Mouse (Mus musculus) embryo, embryonic 10 days (tissue): ENCODE data around the gene Evpl.

Experiments
- DNase-seq: peaks from one replicate; pipeline ENCODE4 v3.0.0-alpha.2; 2015; ENCODE audit warnings: low spot score

The Evpl gene

DNA sequence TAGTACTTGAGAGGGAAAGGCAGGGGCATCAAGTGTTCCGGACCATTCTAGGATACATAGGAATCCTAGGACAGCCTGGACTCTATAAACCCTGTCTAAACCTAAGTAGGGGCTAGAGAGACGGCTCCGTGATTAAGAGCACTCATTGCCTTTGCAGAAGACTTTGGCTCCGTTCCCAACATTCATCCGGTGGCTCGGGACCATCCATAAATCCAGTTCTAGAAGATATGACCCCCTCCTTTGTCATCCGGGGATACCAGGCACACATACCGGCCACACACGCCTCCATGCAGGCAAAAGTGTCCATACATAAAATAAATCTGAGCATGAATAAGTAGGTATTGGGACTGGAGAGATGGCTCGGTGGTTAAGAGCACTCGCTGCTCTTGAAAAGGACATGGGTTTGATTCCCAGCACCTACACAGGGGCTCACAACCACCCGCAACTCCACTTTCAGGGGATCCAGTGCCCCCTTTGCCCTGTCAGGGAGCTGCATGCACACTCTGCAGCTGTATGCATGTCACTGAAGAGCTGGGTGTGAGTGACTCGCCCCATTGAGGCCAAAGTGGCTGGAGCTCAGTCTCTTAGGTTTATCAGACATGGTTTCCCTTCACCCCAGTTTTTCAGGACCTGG is 23.9 kb downstream of the Evpl start:
- no peak for DNase-seq

- DNase-seq = no peak
Measured at GRCm38 (mm10) chr11:116212847-116213246, 25.0 kb downstream of the Evpl start.

DNA sequence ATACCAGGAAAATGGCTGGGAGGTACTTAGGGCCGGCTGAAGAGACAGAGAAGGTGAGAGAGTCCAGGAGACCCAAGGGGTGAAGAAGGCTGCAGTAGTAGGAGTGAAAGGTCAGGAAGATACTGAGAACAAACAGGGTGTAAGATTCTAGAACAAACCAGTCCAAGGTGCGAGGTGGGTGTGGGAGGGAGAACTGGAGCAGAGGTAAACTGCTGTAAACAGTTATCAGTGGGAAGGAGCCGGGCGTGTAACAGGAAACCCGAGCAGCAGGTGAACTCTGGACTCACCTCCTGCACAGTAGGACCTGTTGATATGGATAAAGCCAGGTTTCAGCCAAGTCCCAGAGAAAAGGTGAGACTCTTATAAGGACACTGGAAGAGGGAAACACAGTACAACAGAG is 27.2 kb downstream of the Evpl start:
- no peak for DNase-seq

DNA sequence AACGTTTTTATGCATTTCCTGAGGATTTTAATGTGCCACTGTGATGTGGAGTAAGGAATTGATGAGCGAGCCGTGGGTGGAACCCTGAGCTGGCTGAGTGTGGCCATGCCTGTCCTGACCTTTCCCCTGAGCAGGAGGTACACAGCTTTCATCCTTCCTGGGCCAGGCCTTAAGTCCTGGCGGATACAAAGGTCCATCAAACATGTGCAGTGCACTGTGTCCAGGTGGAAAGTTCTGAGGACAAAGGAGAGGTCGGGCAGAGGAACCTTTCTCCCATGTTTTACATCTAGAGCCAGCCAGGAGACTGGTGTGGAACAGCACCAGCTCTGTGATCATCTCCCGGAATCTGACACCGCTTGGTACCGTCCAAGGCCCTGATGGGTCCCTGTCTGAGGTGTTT is 28.6 kb downstream of the Evpl start:
- no peak for DNase-seq

GRCm38 (mm10) chr11:116208660-116209059 is 29.2 kb downstream of the Evpl start:
- DNase-seq = no peak

DNA sequence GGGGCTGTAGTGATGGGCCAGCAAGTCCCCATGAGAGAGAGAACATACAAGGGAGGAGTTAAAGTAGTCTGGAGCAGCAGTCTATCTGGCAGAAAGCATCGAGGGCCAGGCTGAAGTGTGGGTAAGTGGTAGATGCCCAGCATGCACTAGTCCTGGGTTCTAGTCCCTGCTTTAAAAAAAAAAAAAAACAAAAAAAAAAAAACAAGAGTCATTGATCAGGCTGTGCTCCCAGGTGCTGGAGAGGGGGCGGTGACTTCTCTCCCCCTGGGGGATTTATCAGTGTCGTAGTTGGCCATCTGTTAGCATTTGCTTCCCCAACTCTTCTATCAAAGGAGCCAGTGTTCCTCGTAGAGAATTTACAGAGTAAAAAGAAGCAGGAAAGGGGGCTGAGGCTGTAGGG is 31.2 kb downstream of the Evpl start:
- DNase-seq = no peak

DNA sequence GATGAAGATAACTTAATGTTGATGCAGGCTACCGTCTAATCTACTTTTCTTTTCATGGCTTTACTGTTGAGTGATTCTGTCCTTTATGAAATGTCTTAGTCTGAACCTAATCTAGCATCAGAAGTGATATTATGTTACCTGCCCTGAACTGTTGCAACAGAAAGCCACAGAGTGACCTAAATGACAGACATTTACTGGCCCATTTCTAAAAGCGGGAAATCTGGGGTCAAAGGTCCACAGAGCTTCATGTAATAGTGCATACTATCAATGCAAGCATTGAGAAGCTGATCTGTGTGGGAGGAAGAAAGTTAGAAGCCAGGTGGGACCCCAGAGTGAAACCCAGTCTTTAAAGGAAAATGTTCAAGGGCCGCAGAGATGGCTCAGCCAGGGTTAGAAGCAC is 34.7 kb downstream of the Evpl start:
- no peak for DNase-seq

DNA sequence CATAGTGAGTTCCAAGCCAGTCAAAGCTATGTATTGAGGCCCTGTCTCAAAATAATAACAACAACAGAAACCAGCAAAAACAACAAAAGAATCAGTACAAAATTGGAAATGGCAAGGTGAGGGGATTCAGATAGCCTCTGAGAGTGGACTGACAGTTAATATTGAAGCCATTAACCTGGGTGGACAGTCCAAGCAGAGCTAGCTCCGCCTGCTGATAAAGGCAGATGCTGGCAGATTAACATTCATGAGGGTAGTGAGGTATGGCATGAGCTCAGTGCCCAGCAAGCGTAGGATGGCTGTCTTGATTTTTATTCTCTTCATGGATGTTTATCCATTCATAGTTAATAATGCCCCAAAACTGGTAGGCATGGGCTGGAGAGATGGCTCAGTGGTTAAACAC is 36.7 kb downstream of the Evpl start:
- no peak for DNase-seq

DNA sequence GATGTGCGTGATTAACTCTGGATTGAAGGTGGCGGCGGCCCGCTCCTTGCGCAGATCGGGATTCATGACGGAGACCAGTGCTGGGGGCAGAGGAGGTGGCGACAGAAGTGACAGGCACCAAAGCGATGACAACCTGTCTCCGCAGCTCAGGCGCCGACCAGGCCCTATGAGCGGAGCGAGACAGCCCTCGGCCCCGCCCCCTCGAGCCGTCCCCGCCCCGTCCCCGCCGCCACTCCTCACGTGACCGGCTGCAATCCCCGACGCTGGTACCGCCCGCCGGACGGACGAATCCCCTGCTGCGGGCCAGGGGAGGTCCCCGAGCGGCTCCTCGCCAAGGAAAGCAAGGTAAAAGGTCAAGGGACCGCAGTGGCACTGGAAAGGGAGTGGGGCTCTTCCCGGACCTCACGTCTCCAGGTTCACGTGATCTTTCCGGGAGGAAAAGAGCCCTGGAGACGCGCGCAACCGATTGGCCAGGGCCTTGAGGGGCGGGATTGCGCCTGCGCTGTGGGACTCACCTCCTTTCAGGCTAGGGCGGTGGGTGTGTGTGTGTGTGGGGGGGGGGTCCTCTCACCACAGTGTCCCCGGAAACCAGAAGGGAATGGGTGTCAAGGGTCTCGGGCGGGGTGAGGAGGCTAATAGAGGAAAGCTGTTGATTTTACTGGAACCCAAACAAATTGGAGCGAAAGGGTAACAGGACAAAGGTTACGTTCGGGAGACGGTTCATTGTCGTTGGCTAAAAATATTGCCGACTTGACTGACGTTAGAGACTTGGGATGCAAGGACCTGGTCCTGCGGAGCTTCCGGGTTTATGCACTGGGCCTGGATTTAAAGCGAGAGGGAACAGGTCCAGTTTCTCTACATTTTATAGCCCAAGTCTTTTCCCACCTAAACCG is 39.0 kb downstream of the Evpl start, which contains the start of the genes Ten1 and Acox1:
Gene Ten1, plus strand, starts transcription at position 217 of the 893 bp plus-strand sequence.
Gene Acox1, minus strand, starts transcription at position 407 of the 893 bp plus-strand sequence.
- DNase-seq = peak; percentile 97

DNA sequence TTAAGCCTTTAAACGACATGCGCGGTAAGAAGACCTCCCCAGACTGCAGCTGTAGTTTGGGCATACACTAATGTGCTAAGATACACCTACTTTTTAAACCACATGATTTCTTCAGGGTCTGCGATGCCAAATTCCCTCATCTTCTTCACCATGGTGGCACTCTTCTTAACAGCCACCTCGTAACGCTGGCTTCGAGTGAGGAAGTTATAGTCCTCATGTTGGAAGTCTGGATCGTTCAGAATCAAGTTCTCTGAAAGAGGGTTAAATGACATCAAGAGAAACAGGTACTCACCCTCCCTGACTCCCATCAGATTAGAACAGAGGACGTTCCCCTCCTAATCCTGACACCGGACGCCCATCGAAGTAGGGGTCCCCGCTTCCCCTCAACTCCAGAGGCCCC is 39.7 kb downstream of the Evpl start:
- no peak for DNase-seq

DNA sequence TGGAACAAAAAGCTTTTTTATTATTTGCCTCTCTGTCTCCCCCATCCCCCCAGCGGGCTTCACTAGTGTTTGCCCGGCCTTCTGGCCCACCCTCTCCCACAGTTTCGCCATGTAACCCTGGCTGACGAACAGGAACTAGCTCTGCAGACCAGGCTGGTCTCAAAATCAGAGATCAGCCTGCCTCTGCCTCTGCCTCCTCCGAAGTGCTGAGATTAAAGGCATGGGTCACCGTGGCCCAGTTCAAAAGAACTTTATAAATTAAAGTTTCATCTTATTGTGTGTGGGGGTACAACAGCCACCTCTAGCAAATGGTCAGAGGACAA is 40.3 kb downstream of the Evpl start:
- DNase-seq = no peak

- DNase-seq = no peak
Measured at GRCm38 (mm10) chr11:116196866-116197583, 40.9 kb downstream of the Evpl start.

GRCm38 (mm10) chr11:116196336-116196735 is 41.5 kb downstream of the Evpl start:
- no peak for DNase-seq

DNA sequence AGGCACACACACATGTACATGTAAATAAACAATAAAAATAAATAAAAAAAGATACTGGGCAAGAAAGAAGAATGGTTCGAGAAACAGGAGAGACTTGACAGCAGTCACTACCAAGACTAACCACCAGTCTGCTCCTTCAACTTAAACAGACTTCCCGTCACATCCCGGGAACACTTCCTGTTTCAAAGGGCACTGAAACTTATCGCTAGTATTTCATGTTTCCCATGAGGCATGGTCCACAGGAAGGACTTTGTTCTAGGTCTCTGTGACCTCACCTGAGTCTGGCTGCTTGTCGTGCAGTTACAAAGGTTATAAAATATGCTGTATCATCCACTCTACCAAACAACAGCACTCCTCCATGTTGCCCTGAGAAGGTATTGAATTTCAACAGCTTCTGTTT is 42.6 kb downstream of the Evpl start:
- no peak for DNase-seq

DNA sequence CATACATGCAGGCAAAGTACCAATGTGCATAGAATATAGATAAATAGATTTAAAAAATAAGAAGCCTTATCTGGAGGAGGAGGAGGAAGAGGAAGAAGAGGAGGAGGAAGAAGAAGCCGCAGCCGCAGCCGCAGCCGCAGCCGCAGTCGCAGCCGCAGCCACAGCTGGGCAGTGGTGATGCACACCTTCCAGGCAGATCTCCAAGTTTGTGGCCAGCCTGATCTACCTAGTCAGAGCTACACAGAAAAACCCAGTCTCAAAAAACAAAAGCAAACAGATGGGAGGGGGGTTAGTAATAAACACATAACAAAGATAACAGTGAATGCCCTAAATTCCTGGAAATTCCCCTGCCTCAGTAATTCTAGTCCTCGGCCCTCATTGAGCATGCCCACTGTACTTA is 43.3 kb downstream of the Evpl start:
- DNase-seq = no peak

DNA sequence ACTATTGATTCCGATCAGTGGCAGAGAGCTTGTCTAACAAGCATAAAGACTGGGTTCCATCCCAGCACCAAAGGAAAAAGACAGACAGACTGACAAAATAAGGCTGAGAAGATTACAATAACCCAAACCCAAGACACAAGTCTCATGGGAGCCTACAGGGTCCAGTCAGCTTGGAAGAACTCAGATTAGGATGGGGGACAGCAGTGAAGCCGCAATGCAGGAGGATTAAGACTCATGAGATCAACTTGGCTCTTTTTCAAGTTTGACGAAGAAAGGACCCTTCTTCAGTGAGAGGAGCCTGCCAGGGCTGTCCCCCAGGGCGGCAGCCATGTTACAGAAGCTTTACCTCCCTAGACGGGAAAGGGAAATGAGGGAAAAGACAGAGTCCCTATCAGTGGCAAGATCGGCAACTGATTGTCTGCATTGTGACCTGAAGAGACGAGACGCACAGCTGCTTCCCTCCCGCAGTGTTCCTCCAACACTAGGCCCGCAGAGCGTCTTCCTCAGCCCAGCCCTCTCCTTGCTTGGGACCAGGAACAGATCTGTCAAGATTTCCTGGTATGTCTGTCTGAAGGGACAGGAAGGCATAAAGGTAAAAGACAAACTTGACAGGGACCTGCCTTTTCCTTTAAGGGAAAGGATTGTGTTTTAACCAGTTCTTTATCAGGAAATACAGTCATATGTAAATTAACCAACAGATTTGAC is 50.5 kb downstream of the Evpl start:
- DNase-seq = peak; percentile 16

DNA sequence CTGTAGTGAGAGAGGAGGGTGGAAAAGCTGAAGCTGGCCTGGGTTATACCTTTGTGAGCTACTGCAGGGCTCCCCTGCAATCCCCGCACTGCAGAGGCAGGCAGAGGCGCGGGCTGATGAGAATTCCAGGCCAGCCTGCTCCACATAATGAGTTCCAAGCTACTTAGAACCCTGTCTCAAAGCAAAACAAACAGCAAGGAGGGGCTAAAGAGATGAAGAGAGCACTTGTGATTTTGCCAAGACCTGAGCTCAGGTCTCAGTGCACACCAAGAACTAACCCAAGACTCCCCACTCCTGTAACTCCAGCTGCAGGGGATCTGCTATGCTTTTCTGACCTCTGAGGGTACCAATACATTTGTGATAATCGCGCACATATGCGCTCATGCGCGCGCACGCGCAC is 51.5 kb downstream of the Evpl start:
- no peak for DNase-seq

- no peak for DNase-seq
Measured at GRCm38 (mm10) chr11:116185836-116186235, 52.0 kb downstream of the Evpl start.

- DNase-seq = no peak
Measured at GRCm38 (mm10) chr11:116178411-116179121, 59.3 kb downstream of the Evpl start.

GRCm38 (mm10) chr11:116176010-116176409 is 61.9 kb downstream of the Evpl start:
- no peak for DNase-seq

DNA sequence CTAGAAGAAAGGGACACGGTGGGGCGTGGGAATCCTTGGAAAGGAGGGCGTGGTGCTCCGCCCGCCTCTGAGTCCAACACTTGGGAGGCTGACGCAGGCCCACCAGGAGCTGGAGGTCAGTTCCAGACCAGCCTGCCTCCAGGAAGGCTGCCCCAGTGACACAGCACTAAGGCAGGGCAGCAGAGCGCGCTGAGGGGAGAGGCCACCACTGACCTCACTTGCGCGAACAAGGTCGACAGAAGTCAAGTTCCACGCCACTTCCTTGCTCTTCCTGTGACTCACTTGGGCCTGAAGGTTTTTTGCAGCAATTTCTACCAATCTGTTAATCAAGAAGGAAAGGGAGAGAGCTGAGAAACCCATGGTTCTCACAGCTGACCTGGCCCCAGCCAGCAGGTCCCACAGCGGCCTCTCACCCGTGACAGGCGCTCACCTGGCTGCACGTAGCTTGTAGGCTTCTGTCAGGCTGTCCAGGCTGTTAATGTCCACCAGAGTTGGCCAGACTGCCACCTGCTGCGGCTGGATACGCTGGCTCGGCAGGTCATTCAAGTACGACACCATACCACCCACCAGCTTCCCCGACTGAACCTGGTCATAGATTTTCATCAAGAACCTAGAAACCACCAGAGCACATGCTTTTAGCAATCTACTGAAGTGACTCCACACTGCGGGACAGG is 63.0 kb downstream of the Evpl start:
- no peak for DNase-seq
